Mouse (Mus musculus) forebrain, postnatal 0 days (tissue): ENCODE measurements around the gene Ust. TPM values are rescaled to one million over a fixed set of nuclear protein-coding genes. Genes with fewer than 3 reads are reported as not detected.
A peak's percentile ranks its signal among the peaks of the same experiment; 100 is the strongest.

Experiments used
- ATAC-seq: fragments of 200-750 bp; cut with Nextera tagmentation; 2 replicates; pipeline ENCODE4 v1.8.0; 2017; ENCODE audit warnings: mild to moderate bottlenecking, moderate library complexity
- DNase-seq: peaks from one replicate; pipeline ENCODE4 v3.0.0-alpha.2; 2015
- H3K27ac ChIP-seq: fragments of 300-500 bp; sonication (generic); 2 replicates; pipeline ENCODE4 v1.5.1; 2014; ENCODE audit warnings: low read depth, mild to moderate bottlenecking, antibody characterized with exemption, low read length, moderate library complexity, mixed read lengths
- H3K27me3 ChIP-seq: fragments of 300-500 bp; sonication (generic); 2 replicates; pipeline ENCODE4 v1.6.1; 2014; ENCODE audit warnings: mild to moderate bottlenecking, low read length, mixed read lengths; ENCODE audit not compliant: insufficient read depth
- H3K36me3 ChIP-seq: fragments of 300-500 bp; sonication (generic); 2 replicates; pipeline ENCODE4 v1.6.1; 2014; ENCODE audit warnings: mild to moderate bottlenecking, moderate library complexity; ENCODE audit not compliant: insufficient read depth
- H3K4me1 ChIP-seq: fragments of 300-500 bp; sonication (generic); 2 replicates; pipeline ENCODE4 v1.6.1; 2014; ENCODE audit warnings: antibody characterized with exemption; ENCODE audit not compliant: insufficient read depth
- H3K4me2 ChIP-seq: fragments of 300-500 bp; sonication (generic); 2 replicates; pipeline ENCODE4 v1.6.1; 2014; ENCODE audit warnings: low read depth, mild to moderate bottlenecking, moderate library complexity
- H3K4me3 ChIP-seq: fragments of 300-500 bp; sonication (generic); 2 replicates; pipeline ENCODE4 v1.5.1; 2014; ENCODE audit warnings: low read depth, low read length, mixed read lengths
- H3K9ac ChIP-seq: fragments of 300-500 bp; sonication (generic); 2 replicates; pipeline ENCODE4 v1.6.1; 2014; ENCODE audit warnings: mild to moderate bottlenecking
- H3K9me3 ChIP-seq: fragments of 300-500 bp; sonication (generic); 2 replicates; pipeline ENCODE4 v1.6.1; 2016; ENCODE audit warnings: low read length
- CTCF ChIP-seq: sonication (generic); IDR thresholded peaks from 2 replicates; pipeline ENCODE4 v1.5.1; 2016; ENCODE audit warnings: antibody characterized with exemption, control low read depth, low read depth
- WGBS: fragments of 180-500 bp; shearing (Covaris S2); extraction: QIAGEN DNeasy Blood & Tissue Kit; methylation state at CpG from one replicate; pipeline ENCODE4 v1.1.7; 2014; 5-methylcytosine and 5-hydroxymethylcytosine counted together
- polyA plus RNA-seq: library from polyadenylated mRNA; unstranded; fragments of >200 nt; fragmentation: Nextera tagmentation; extraction: Ambion mirVana; gene quantifications from 2 replicates; pipeline ENCODE4 v1.2.1, GENCODE M21; 2015
- total RNA-seq: library from RNA; depleted of rRNA; stranded (reverse); fragments of >200 nt; gene quantifications from 2 replicates; pipeline ENCODE4 v1.2.3, GENCODE M21; 2014

Ust gene
- total and polyA plus RNA-seq, 2 experiments from 2014 or later, result 5.7 to 8.9 TPM

GRCm38 (mm10) chr10:8353534-8353933 lies 165.1 kb downstream of the Ust start:
- Histone ChIP-seq H3K9ac (no peak overlapping the region), H3K4me2 (no peak overlapping the region), H3K9me3 (no peaks in the 10 kb centered on the region), H3K27ac (no peak overlapping the region), H3K36me3 (no peaks in the 10 kb centered on the region), H3K4me3 (no peak overlapping the region), H3K4me1 (no peaks in the 10 kb centered on the region), H3K27me3 (no peaks in the 10 kb centered on the region)
- ATAC-seq (no peak), DNase-seq (no peak)
- TF ChIP-seq CTCF, result no peak
- 85% methylated on average over 4 of the region's 4 CpGs for WGBS

- Histone ChIP-seq H3K9me3 (no peaks in the 10 kb centered on the region), H3K4me2 (no peak overlapping the region), H3K9ac (no peak overlapping the region), H3K36me3 (no peaks in the 10 kb centered on the region), H3K27ac (no peak overlapping the region), H3K27me3 (no peaks in the 10 kb centered on the region), H3K4me1 (no peaks in the 10 kb centered on the region), H3K4me3 (no peak overlapping the region)
- WGBS, result 92% methylated on average over 7 of the region's 7 CpGs
- DNase-seq (no peak), ATAC-seq (no peak)
- TF ChIP-seq CTCF, result no peak
Observed at GRCm38 (mm10) chr10:8350626-8351025, 168.0 kb downstream of the Ust start.

GRCm38 (mm10) chr10:8347497-8347896 lies 171.1 kb downstream of the Ust start:
- no peak overlapping the region for H3K4me3 ChIP-seq
- no peak overlapping the region for H3K9ac ChIP-seq
- H3K27ac ChIP-seq, result no peak overlapping the region
- no peak overlapping the region for H3K4me2 ChIP-seq
- no peak for TF ChIP-seq CTCF
- no peaks in the 10 kb centered on the region for H3K36me3 ChIP-seq
- H3K9me3 ChIP-seq, result no peaks in the 10 kb centered on the region
- no peak for ATAC-seq
- DNase-seq, result no peak
- WGBS, result 68% methylated on average over 5 of the region's 5 CpGs
- no peaks in the 10 kb centered on the region for H3K4me1 ChIP-seq
- no peaks in the 10 kb centered on the region for H3K27me3 ChIP-seq

GRCm38 (mm10) chr10:8342556-8342955 lies 176.1 kb downstream of the Ust start:
- Histone ChIP-seq H3K4me2 (no peak overlapping the region), H3K4me1 (no peaks in the 10 kb centered on the region), H3K27ac (no peak overlapping the region), H3K4me3 (no peak overlapping the region), H3K27me3 (no peaks in the 10 kb centered on the region), H3K9me3 (no peaks in the 10 kb centered on the region), H3K36me3 (no peaks in the 10 kb centered on the region), H3K9ac (no peak overlapping the region)
- TF ChIP-seq CTCF, result no peak
- ATAC-seq, result no peak
- 75% methylated on average over 2 of the region's 2 CpGs for WGBS
- DNase-seq, result no peak

- ATAC-seq (peak; percentile 58), DNase-seq (no peak)
- WGBS, result 71% methylated on average over 12 of the region's 12 CpGs
- Histone ChIP-seq H3K4me2 (no peak overlapping the region), H3K4me1 (no peaks in the 10 kb centered on the region), H3K27ac (no peak overlapping the region), H3K9me3 (no peaks in the 10 kb centered on the region), H3K27me3 (no peaks in the 10 kb centered on the region), H3K9ac (no peak overlapping the region), H3K4me3 (no peak overlapping the region), H3K36me3 (no peaks in the 10 kb centered on the region)
- no peak for TF ChIP-seq CTCF
Observed at GRCm38 (mm10) chr10:8339645-8340428, 178.8 kb downstream of the Ust start.

GRCm38 (mm10) chr10:8336601-8337000 lies 182.0 kb downstream of the Ust start:
- no peak overlapping the region for H3K9ac ChIP-seq
- WGBS, result 51% methylated on average over 1 of the region's 1 CpGs
- H3K9me3 ChIP-seq, result no peaks in the 10 kb centered on the region
- H3K4me1 ChIP-seq, result no peaks in the 10 kb centered on the region
- H3K4me2 ChIP-seq, result no peak overlapping the region
- no peak overlapping the region for H3K4me3 ChIP-seq
- DNase-seq, result no peak
- H3K27ac ChIP-seq, result no peak overlapping the region
- no peak for ATAC-seq
- H3K36me3 ChIP-seq, result no peaks in the 10 kb centered on the region
- H3K27me3 ChIP-seq, result no peaks in the 10 kb centered on the region
- TF ChIP-seq CTCF, result no peak

GRCm38 (mm10) chr10:8330958-8331357 lies 187.7 kb downstream of the Ust start:
- Histone ChIP-seq H3K4me1 (no peaks in the 10 kb centered on the region), H3K27me3 (no peaks in the 10 kb centered on the region), H3K4me2 (no peak overlapping the region), H3K27ac (no peak overlapping the region), H3K4me3 (no peak overlapping the region), H3K9ac (no peak overlapping the region), H3K36me3 (no peaks in the 10 kb centered on the region), H3K9me3 (no peaks in the 10 kb centered on the region)
- no peak for ATAC-seq
- TF ChIP-seq CTCF, result no peak
- 88% methylated on average over 5 of the region's 5 CpGs for WGBS
- DNase-seq, result no peak
